Mouse (Mus musculus): ENCODE measurements at regions not wholly inside any gene's neighbourhood (a gene's known extent, or its start where the extent isn't known, plus 50 kb on each side); places are given as distances from the start of the nearest gene placed in this dataset.

- H3K79me2 ChIP-seq (ENCODE audit: control insufficient read depth, insufficient read depth, low read length) = no peaks in the 10 kb centered on the region
- H3K4me3 ChIP-seq (ENCODE audit: insufficient read depth, low read depth, low read length) = no peak overlapping the region
- H3K4me1 ChIP-seq (ENCODE audit: control insufficient read depth, insufficient read depth, low read length) = no peaks in the 10 kb centered on the region
- DNase-seq (ENCODE audit: extremely low read depth, low read depth, low spot score) = peak; percentile 13
- no peak overlapping the region for H3K27ac ChIP-seq (replicated peaks; ENCODE audit: insufficient read depth, low read depth, low read length)
- no peak for TF ChIP-seq POLR2A (IDR thresholded peaks at IDR 0.05; ENCODE audit: extremely low read depth, insufficient read depth, low read length)
- TF ChIP-seq CTCF (IDR thresholded peaks at IDR 0.05; ENCODE audit: low read depth, low read length) = no peak
- no peaks in the 10 kb centered on the region for H3K36me3 ChIP-seq (ENCODE audit: control insufficient read depth, insufficient read depth, low read length)
- H3K9ac ChIP-seq (ENCODE audit: low read depth, low read length) = no peak overlapping the region
- WGBS = 28% methylated on average over 5 of the region's 5 CpGs
- no peaks in the 10 kb centered on the region for H3K27me3 ChIP-seq (ENCODE audit: control insufficient read depth, insufficient read depth, low read length)
Measured at GRCm38 (mm10) chrX:85481326-85481725, 92.5 kb upstream of the Tab3 start.

- H3K9ac ChIP-seq (ENCODE audit: low read depth, low read length) = no peak overlapping the region
- H3K4me3 ChIP-seq (ENCODE audit: insufficient read depth, low read depth, low read length) = no peak overlapping the region
- DNase-seq (ENCODE audit: extremely low read depth, low read depth, low spot score) = no peak
- no peaks in the 10 kb centered on the region for H3K79me2 ChIP-seq (ENCODE audit: control insufficient read depth, insufficient read depth, low read length)
- no peaks in the 10 kb centered on the region for H3K4me1 ChIP-seq (ENCODE audit: control insufficient read depth, insufficient read depth, low read length)
- TF ChIP-seq POLR2A (IDR thresholded peaks at IDR 0.05; ENCODE audit: extremely low read depth, insufficient read depth, low read length) (no peak), CTCF (IDR thresholded peaks at IDR 0.05; ENCODE audit: low read depth, low read length) (no peak)
- H3K36me3 ChIP-seq (ENCODE audit: control insufficient read depth, insufficient read depth, low read length) = no peaks in the 10 kb centered on the region
- H3K27me3 ChIP-seq (ENCODE audit: control insufficient read depth, insufficient read depth, low read length) = no peaks in the 10 kb centered on the region
- 58% methylated on average over 1 of the region's 1 CpGs for WGBS
- H3K27ac ChIP-seq (replicated peaks; ENCODE audit: insufficient read depth, low read depth, low read length) = no peak overlapping the region
Measured at GRCm38 (mm10) chrX:85496943-85497342, 76.9 kb upstream of the Tab3 start.
